Comparison of ENCODE assay signal across 8 mouse cellular contexts in genomic region chr7:116306601-116307000, GRCm38 (mm10). TPM values are rescaled to one million over a fixed set of nuclear protein-coding genes. Genes with fewer than 3 reads are reported as not detected.
DNase-seq lines count a peak whose midpoint lies in the region; ATAC-seq lines count a peak whose summit lies in the region.

No protein-coding gene starts in this region.

- no peak for DNase-seq in kidney, adult 9 months
- DNase-seq in embryonic facial prominence, embryonic 14.5 days (ENCODE audit: low spot score) = no peak
- DNase-seq in limb, embryonic 10.5 days (ENCODE audit: low spot score) = no peak
- DNase-seq in adrenal gland, adult (ENCODE audit: inconsistent age in 2 of 2, low spot score in 1 of 2) = no peak
- DNase-seq in urinary bladder, postnatal 25 days (ENCODE audit: low spot score) = no peak

- 0 out of 2 replicates have a peak overlapping the region, but pooled peaks have one; percentile 68 for H3K9ac ChIP-seq in kidney, embryonic 16.5 days (replicated peaks; ENCODE audit: low read length)
- H3K9ac ChIP-seq in embryonic facial prominence, embryonic 14.5 days (ENCODE audit: low read depth, low read length) = no peak overlapping the region
- H3K9ac ChIP-seq in neural tube, embryonic 14.5 days (replicated peaks; ENCODE audit: low read depth, low read length) = no peak overlapping the region

- peak overlapping the region; percentile 78 for H3K4me3 ChIP-seq in kidney, embryonic 16.5 days (ENCODE audit: low read length)
- peak overlapping the region; percentile 64 for H3K4me3 ChIP-seq in embryonic facial prominence, embryonic 14.5 days (ENCODE audit: low read depth, low read length)
- peak overlapping the region; percentile 79 for H3K4me3 ChIP-seq in limb, embryonic 10.5 days
- peak overlapping the region; percentile 67; the same call in 1 of the 2 replicates for H3K4me3 ChIP-seq in neural tube, embryonic 14.5 days (ENCODE audit: low read depth, low read length)

- ATAC-seq in kidney, embryonic 16.5 days (ENCODE audit: low FRiP score, low TSS enrichment) = no peak
- ATAC-seq in embryonic facial prominence, embryonic 14.5 days (ENCODE audit: low read depth) = no peak
- ATAC-seq in neural tube, embryonic 14.5 days (ENCODE audit: low read depth) = 0 out of 2 replicates have a peak, but pooled peaks have one; percentile 2
- no peak for ATAC-seq in cerebellum, adult (ENCODE audit: insufficient number of reproducible peaks, low FRiP score, low TSS enrichment)

- no peaks in the 10 kb centered on the region for H3K36me3 ChIP-seq in kidney, embryonic 16.5 days (ENCODE audit: insufficient read depth, low read length)
- no peaks in the 10 kb centered on the region for H3K36me3 ChIP-seq in embryonic facial prominence, embryonic 14.5 days (ENCODE audit: control insufficient read depth, insufficient read depth, low read length)
- H3K36me3 ChIP-seq in limb, embryonic 10.5 days = no peaks in the 10 kb centered on the region
- H3K36me3 ChIP-seq in neural tube, embryonic 14.5 days (ENCODE audit: control insufficient read depth, insufficient read depth, low read length) = no peaks in the 10 kb centered on the region

- H3K4me2 ChIP-seq in kidney, embryonic 16.5 days (replicated peaks; ENCODE audit: low read depth, low read length) = peak overlapping the region; percentile 97
- peak overlapping the region; percentile 100 for H3K4me2 ChIP-seq in embryonic facial prominence, embryonic 14.5 days (ENCODE audit: low read depth, low read length)
- H3K4me2 ChIP-seq in neural tube, embryonic 14.5 days (ENCODE audit: low read depth, low read length) = peak overlapping the region; percentile 100

- peaks cover 12% of the 10 kb centered on the region for H3K4me1 ChIP-seq in kidney, embryonic 16.5 days (ENCODE audit: insufficient read depth, low read length)
- H3K4me1 ChIP-seq in embryonic facial prominence, embryonic 14.5 days (ENCODE audit: control insufficient read depth, insufficient read depth, low read length) = peaks cover 3% of the 10 kb centered on the region; the same call in 1 of the 2 replicates
- H3K4me1 ChIP-seq in limb, embryonic 10.5 days = peaks cover 29% of the 10 kb centered on the region
- H3K4me1 ChIP-seq in neural tube, embryonic 14.5 days (ENCODE audit: control insufficient read depth, insufficient read depth, low read length) = no peaks in the 10 kb centered on the region

- peaks cover 10% of the 10 kb centered on the region; the same call in 1 of the 2 replicates for H3K27me3 ChIP-seq in kidney, embryonic 16.5 days (ENCODE audit: insufficient read depth, low read length)
- H3K27me3 ChIP-seq in embryonic facial prominence, embryonic 14.5 days (replicated peaks; ENCODE audit: control insufficient read depth, insufficient read depth, low read length) = peaks cover 35% of the 10 kb centered on the region
- peaks cover 40% of the 10 kb centered on the region for H3K27me3 ChIP-seq in limb, embryonic 10.5 days (ENCODE audit: low read depth, poor library complexity, severe bottlenecking)
- peaks cover 4% of the 10 kb centered on the region; the same call in 1 of the 2 replicates for H3K27me3 ChIP-seq in neural tube, embryonic 14.5 days (ENCODE audit: control insufficient read depth, insufficient read depth, low read length)

- 21% methylated on average over 5 of the region's 5 CpGs for WGBS in kidney, embryonic 16.5 days
- WGBS in embryonic facial prominence, embryonic 14.5 days = 16% methylated on average over 5 of the region's 5 CpGs
- WGBS in limb, embryonic 10.5 days = 20% methylated on average over 5 of the region's 5 CpGs
- WGBS in neural tube, embryonic 14.5 days = 8% methylated on average over 5 of the region's 5 CpGs

- H3K27ac ChIP-seq in kidney, embryonic 16.5 days (ENCODE audit: low read length) = no peak overlapping the region
- H3K27ac ChIP-seq in embryonic facial prominence, embryonic 14.5 days (replicated peaks; ENCODE audit: low read depth, low read length) = no peak overlapping the region
- H3K27ac ChIP-seq in limb, embryonic 10.5 days = no peak overlapping the region
- H3K27ac ChIP-seq in neural tube, embryonic 14.5 days (ENCODE audit: low read depth, low read length) = no peak overlapping the region

- H3K9me3 ChIP-seq in kidney, embryonic 16.5 days (ENCODE audit: low read length) = no peaks in the 10 kb centered on the region
- no peaks in the 10 kb centered on the region for H3K9me3 ChIP-seq in embryonic facial prominence, embryonic 14.5 days (ENCODE audit: control insufficient read depth, low read length)
- H3K9me3 ChIP-seq in limb, embryonic 10.5 days (replicated peaks) = no peaks in the 10 kb centered on the region
- H3K9me3 ChIP-seq in neural tube, embryonic 14.5 days (ENCODE audit: control insufficient read depth, low read length) = no peaks in the 10 kb centered on the region

RNA-seq across cellular contexts. Expression of gene Plekha7, which starts 1.6 kb away (rescaled TPM):
- 13.1 and 13.8 TPM in 2 replicates for polyA plus RNA-seq in kidney, embryonic 16.5 days (2015; fragmentation: Nextera tagmentation; extraction: Ambion mirVana)
- polyA plus RNA-seq in embryonic facial prominence, embryonic 14.5 days (2014; fragmentation: Nextera tagmentation; extraction: Ambion mirVana) = 8.2 and 9.2 TPM in 2 replicates
- 5.8 and 6.9 TPM in 2 replicates for polyA plus RNA-seq in limb, embryonic 10.5 days (2016; fragmentation: Nextera tagmentation; extraction: Ambion mirVana)
- 4.5 and 6.1 TPM in 2 replicates for polyA plus RNA-seq in neural tube, embryonic 14.5 days (2014; fragmentation: Nextera tagmentation; extraction: Ambion mirVana)

RNA-seq across cellular contexts. Expression of gene Rps13, which starts 27.4 kb away (rescaled TPM):
- polyA plus RNA-seq in kidney, embryonic 16.5 days (2015; fragmentation: Nextera tagmentation; extraction: Ambion mirVana) = 644 and 729 TPM in 2 replicates
- polyA plus RNA-seq in embryonic facial prominence, embryonic 14.5 days (2014; fragmentation: Nextera tagmentation; extraction: Ambion mirVana) = 864 and 873 TPM in 2 replicates
- polyA plus RNA-seq in limb, embryonic 10.5 days (2016; fragmentation: Nextera tagmentation; extraction: Ambion mirVana) = 840 and 992 TPM in 2 replicates
- 549 and 565 TPM in 2 replicates for polyA plus RNA-seq in neural tube, embryonic 14.5 days (2014; fragmentation: Nextera tagmentation; extraction: Ambion mirVana)
